Mouse (Mus musculus): Measurements from ENCODE around the gene Gnb1l. TPM values are rescaled to one million over a fixed set of nuclear protein-coding genes. Genes with fewer than 3 reads are reported as not detected.

Gnb1l gene
- polyA plus RNA-seq, 1 experiment from 2014 or later = 15.7 TPM

GRCm38 (mm10) chr16:18577599-18578160 lies 79.2 kb downstream of the Gnb1l start:
- H3K27me3 ChIP-seq (ENCODE audit: control insufficient read depth, insufficient read depth, low read length) = peaks cover 41% of the 10 kb centered on the region
- 12% methylated on average over 5 of the region's 5 CpGs for WGBS

GRCm38 (mm10) chr16:18580389-18580788 lies 81.9 kb downstream of the Gnb1l start:
- no peak overlapping the region for H3K9ac ChIP-seq (replicated peaks; ENCODE audit: low read depth, low read length)
- H3K4me2 ChIP-seq (ENCODE audit: low read depth, low read length) = no peak overlapping the region
- ATAC-seq (ENCODE audit: low read depth) = no peak
- H3K27ac ChIP-seq (ENCODE audit: low read depth, low read length) = no peak overlapping the region
- H3K4me3 ChIP-seq (ENCODE audit: low read depth, low read length) = no peak overlapping the region
- no peaks in the 10 kb centered on the region for H3K36me3 ChIP-seq (ENCODE audit: control insufficient read depth, insufficient read depth, low read length)
- H3K27me3 ChIP-seq (ENCODE audit: control insufficient read depth, insufficient read depth, low read length) = peaks cover 66% of the 10 kb centered on the region
- peaks cover 3% of the 10 kb centered on the region; the same call in 1 of the 2 replicates for H3K4me1 ChIP-seq (ENCODE audit: control insufficient read depth, insufficient read depth, low read length)
- 26% methylated on average over 2 of the region's 2 CpGs for WGBS
- no peaks in the 10 kb centered on the region for H3K9me3 ChIP-seq (ENCODE audit: control insufficient read depth, low read length)

More at GRCm38 (mm10) chr16:18577599-18578160, 79.2 kb downstream of the Gnb1l start:
- H3K36me3 ChIP-seq (ENCODE audit: control insufficient read depth, insufficient read depth, low read length) = no peaks in the 10 kb centered on the region
- ATAC-seq (ENCODE audit: low read depth) = no peak
- no peak overlapping the region for H3K4me3 ChIP-seq (ENCODE audit: low read depth, low read length)
- peaks cover 3% of the 10 kb centered on the region; the same call in 1 of the 2 replicates for H3K4me1 ChIP-seq (ENCODE audit: control insufficient read depth, insufficient read depth, low read length)
- no peak overlapping the region for H3K27ac ChIP-seq (ENCODE audit: low read depth, low read length)
- no peaks in the 10 kb centered on the region for H3K9me3 ChIP-seq (ENCODE audit: control insufficient read depth, low read length)
- no peak overlapping the region for H3K4me2 ChIP-seq (ENCODE audit: low read depth, low read length)
- no peak overlapping the region for H3K9ac ChIP-seq (replicated peaks; ENCODE audit: low read depth, low read length)

GRCm38 (mm10) chr16:18581050-18581622 lies 82.6 kb downstream of the Gnb1l start:
- no peak overlapping the region for H3K27ac ChIP-seq (ENCODE audit: low read depth, low read length)
- H3K4me3 ChIP-seq (ENCODE audit: low read depth, low read length) = peak overlapping the region; percentile 34; the same call in 1 of the 2 replicates
- H3K36me3 ChIP-seq (ENCODE audit: control insufficient read depth, insufficient read depth, low read length) = no peaks in the 10 kb centered on the region
- H3K9ac ChIP-seq (replicated peaks; ENCODE audit: low read depth, low read length) = no peak overlapping the region
- no peak for ATAC-seq (ENCODE audit: low read depth)
- peaks cover 3% of the 10 kb centered on the region; the same call in 1 of the 2 replicates for H3K4me1 ChIP-seq (ENCODE audit: control insufficient read depth, insufficient read depth, low read length)
- under 1% methylated on average over 21 of the region's 21 CpGs for WGBS
- peak overlapping the region; percentile 49; the same call in 1 of the 2 replicates for H3K4me2 ChIP-seq (ENCODE audit: low read depth, low read length)
- H3K9me3 ChIP-seq (ENCODE audit: control insufficient read depth, low read length) = no peaks in the 10 kb centered on the region
- H3K27me3 ChIP-seq (ENCODE audit: control insufficient read depth, insufficient read depth, low read length) = peaks cover 72% of the 10 kb centered on the region

- peak; percentile 47; the same call in 1 of the 2 replicates for ATAC-seq (ENCODE audit: low read depth)
These were observed 83.2 kb downstream of the Gnb1l start for GRCm38 (mm10) chr16:18581623-18582205.

GRCm38 (mm10) chr16:18582426-18583148 lies 84.1 kb downstream of the Gnb1l start:
- 2% methylated on average over 41 of the region's 67 CpGs for WGBS
- H3K27me3 ChIP-seq (ENCODE audit: control insufficient read depth, insufficient read depth, low read length) = peaks cover 82% of the 10 kb centered on the region
- no peaks in the 10 kb centered on the region for H3K9me3 ChIP-seq (ENCODE audit: control insufficient read depth, low read length)
- H3K9ac ChIP-seq (replicated peaks; ENCODE audit: low read depth, low read length) = no peak overlapping the region
- no peak overlapping the region for H3K27ac ChIP-seq (ENCODE audit: low read depth, low read length)
- peak overlapping the region; percentile 49; the same call in 1 of the 2 replicates for H3K4me2 ChIP-seq (ENCODE audit: low read depth, low read length)
- H3K4me3 ChIP-seq (ENCODE audit: low read depth, low read length) = peak overlapping the region; percentile 34
- H3K36me3 ChIP-seq (ENCODE audit: control insufficient read depth, insufficient read depth, low read length) = no peaks in the 10 kb centered on the region
- peaks cover 10% of the 10 kb centered on the region for H3K4me1 ChIP-seq (ENCODE audit: control insufficient read depth, insufficient read depth, low read length)
- ATAC-seq (ENCODE audit: low read depth) = no peak

More at GRCm38 (mm10) chr16:18581623-18582205, 83.2 kb downstream of the Gnb1l start:
- H3K4me2 ChIP-seq (ENCODE audit: low read depth, low read length) = peak overlapping the region; percentile 49
- H3K9ac ChIP-seq (replicated peaks; ENCODE audit: low read depth, low read length) = no peak overlapping the region; the same call in 1 of the 2 replicates
- no peak overlapping the region for H3K27ac ChIP-seq (ENCODE audit: low read depth, low read length)
- H3K4me1 ChIP-seq (ENCODE audit: control insufficient read depth, insufficient read depth, low read length) = peaks cover 9% of the 10 kb centered on the region
- under 1% methylated on average over 66 of the region's 66 CpGs for WGBS
- peaks cover 77% of the 10 kb centered on the region for H3K27me3 ChIP-seq (ENCODE audit: control insufficient read depth, insufficient read depth, low read length)
- H3K36me3 ChIP-seq (ENCODE audit: control insufficient read depth, insufficient read depth, low read length) = no peaks in the 10 kb centered on the region
- H3K4me3 ChIP-seq (ENCODE audit: low read depth, low read length) = peak overlapping the region; percentile 34
- H3K9me3 ChIP-seq (ENCODE audit: control insufficient read depth, low read length) = no peaks in the 10 kb centered on the region

- no peaks in the 10 kb centered on the region for H3K9me3 ChIP-seq (ENCODE audit: control insufficient read depth, low read length)
- no peaks in the 10 kb centered on the region for H3K36me3 ChIP-seq (ENCODE audit: control insufficient read depth, insufficient read depth, low read length)
- H3K4me1 ChIP-seq (ENCODE audit: control insufficient read depth, insufficient read depth, low read length) = peaks cover 14% of the 10 kb centered on the region
- no peak overlapping the region for H3K9ac ChIP-seq (replicated peaks; ENCODE audit: low read depth, low read length)
- WGBS = 6% methylated on average over 10 of the region's 10 CpGs
- H3K27ac ChIP-seq (ENCODE audit: low read depth, low read length) = no peak overlapping the region
- no peak overlapping the region for H3K4me3 ChIP-seq (ENCODE audit: low read depth, low read length)
- no peak overlapping the region for H3K4me2 ChIP-seq (ENCODE audit: low read depth, low read length)
- no peak for ATAC-seq (ENCODE audit: low read depth)
- H3K27me3 ChIP-seq (ENCODE audit: control insufficient read depth, insufficient read depth, low read length) = peaks cover 86% of the 10 kb centered on the region
These were observed 84.7 kb downstream of the Gnb1l start for GRCm38 (mm10) chr16:18583169-18583568.

GRCm38 (mm10) chr16:18583673-18584357 lies 85.3 kb downstream of the Gnb1l start:
- Histone ChIP-seq H3K4me3 (ENCODE audit: low read depth, low read length) (no peak overlapping the region), H3K9ac (replicated peaks; ENCODE audit: low read depth, low read length) (no peak overlapping the region), H3K36me3 (ENCODE audit: control insufficient read depth, insufficient read depth, low read length) (no peaks in the 10 kb centered on the region), H3K4me1 (ENCODE audit: control insufficient read depth, insufficient read depth, low read length) (peaks cover 14% of the 10 kb centered on the region), H3K9me3 (ENCODE audit: control insufficient read depth, low read length) (no peaks in the 10 kb centered on the region), H3K27ac (ENCODE audit: low read depth, low read length) (no peak overlapping the region), H3K27me3 (ENCODE audit: control insufficient read depth, insufficient read depth, low read length) (peaks cover 88% of the 10 kb centered on the region), H3K4me2 (ENCODE audit: low read depth, low read length) (no peak overlapping the region)
- 5% methylated on average over 10 of the region's 10 CpGs for WGBS
- ATAC-seq (ENCODE audit: low read depth) = no peak

- WGBS = 7% methylated on average over 10 of the region's 10 CpGs
- H3K9ac ChIP-seq (replicated peaks; ENCODE audit: low read depth, low read length) = no peak overlapping the region
- H3K4me2 ChIP-seq (ENCODE audit: low read depth, low read length) = no peak overlapping the region
- peaks cover 91% of the 10 kb centered on the region for H3K27me3 ChIP-seq (ENCODE audit: control insufficient read depth, insufficient read depth, low read length)
- H3K4me3 ChIP-seq (ENCODE audit: low read depth, low read length) = no peak overlapping the region
- ATAC-seq (ENCODE audit: low read depth) = no peak
- no peaks in the 10 kb centered on the region for H3K36me3 ChIP-seq (ENCODE audit: control insufficient read depth, insufficient read depth, low read length)
- no peak overlapping the region for H3K27ac ChIP-seq (ENCODE audit: low read depth, low read length)
- peaks cover 14% of the 10 kb centered on the region for H3K4me1 ChIP-seq (ENCODE audit: control insufficient read depth, insufficient read depth, low read length)
- no peaks in the 10 kb centered on the region for H3K9me3 ChIP-seq (ENCODE audit: control insufficient read depth, low read length)
These were observed 86.5 kb downstream of the Gnb1l start for GRCm38 (mm10) chr16:18584901-18585510.

Measured in neural tube, embryonic 14.5 days (tissue).